Mouse (Mus musculus) bone marrow macrophage, adult 2 months (primary cell): ENCODE measurements around the gene Cep70. TPM values are rescaled to one million over a fixed set of nuclear protein-coding genes. Genes with fewer than 3 reads are reported as not detected.

ENCODE experiments used
- H3K27ac ChIP-seq: 2 replicates; pipeline ENCODE4 v1.5.1; 2012; ENCODE audit warnings: low read depth, low read length; ENCODE audit not compliant: insufficient read depth
- H3K4me1 ChIP-seq: 2 replicates; pipeline ENCODE4 v1.6.1; 2012; ENCODE audit warnings: low read length; ENCODE audit not compliant: control insufficient read depth, insufficient read depth
- H3K4me3 ChIP-seq: 2 replicates; pipeline ENCODE4 v1.5.1; 2012; ENCODE audit warnings: mild to moderate bottlenecking, low read length, moderate library complexity; ENCODE audit not compliant: insufficient read depth
- CTCF ChIP-seq: IDR thresholded peaks from 2 replicates; pipeline ENCODE4 v1.5.1; 2012; ENCODE audit warnings: low read depth, mild to moderate bottlenecking, low read length, moderate library complexity
- POLR2A ChIP-seq: IDR thresholded peaks from 2 replicates; pipeline ENCODE4 v1.6.1; 2012; ENCODE audit warnings: mild to moderate bottlenecking, low read depth, low read length, borderline replicate concordance
- polyA plus RNA-seq: library from polyadenylated mRNA; stranded (reverse); fragments of >200 nt; gene quantifications from 2 replicates; pipeline ENCODE4 v1.2.4, GENCODE M21; 2012; ENCODE audit not compliant: missing spikeins, insufficient read depth, insufficient read length

The Cep70 gene
- polyA plus RNA-seq, 1 experiment: 21.8 TPM

DNA sequence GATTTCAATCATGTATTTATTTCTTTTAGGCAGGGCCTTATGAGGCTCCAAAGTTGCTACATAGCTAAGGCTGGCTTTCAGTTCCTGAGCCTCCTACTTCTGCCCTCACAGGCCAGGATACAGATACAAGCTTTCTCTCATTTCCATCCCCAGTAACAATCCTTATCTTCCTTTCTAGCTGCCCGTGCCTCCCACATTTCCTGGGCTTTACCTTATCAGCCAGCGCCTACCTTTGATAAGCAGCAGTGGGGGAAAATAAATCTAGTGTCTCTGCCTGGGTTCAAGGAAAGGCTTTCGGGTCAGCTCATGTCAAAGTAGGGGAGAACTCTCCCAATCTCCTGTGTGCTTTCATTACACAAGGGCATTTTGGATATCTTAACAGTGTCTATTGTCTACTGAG, 98.4 kb downstream of the Cep70 start:
- Histone ChIP-seq H3K4me3 (no peak overlapping the region), H3K4me1 (no peaks in the 10 kb centered on the region), H3K27ac (no peak overlapping the region)
- no peak for TF ChIP-seq POLR2A
- no peak for TF ChIP-seq CTCF

DNA sequence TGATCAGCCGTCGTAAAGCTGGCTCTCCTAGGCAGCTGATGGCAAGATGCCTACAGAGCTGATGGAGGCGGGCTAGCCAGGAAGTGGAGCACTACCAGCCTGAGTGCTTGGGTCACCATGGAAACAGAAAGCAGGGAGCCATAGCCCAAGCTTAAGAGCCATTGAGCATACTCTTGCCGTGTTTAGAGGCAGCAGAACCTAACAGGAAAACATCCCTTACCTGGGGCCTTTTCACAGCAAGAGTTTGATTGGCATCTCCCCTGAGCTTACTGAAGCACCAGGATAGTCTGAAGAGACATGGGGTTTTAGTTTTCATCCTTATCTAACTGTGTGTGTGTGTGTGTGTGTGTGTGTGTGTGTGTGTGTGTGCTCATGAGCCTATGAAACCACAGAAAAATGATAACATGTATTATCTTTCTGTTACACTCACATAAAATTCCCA, 102.2 kb downstream of the Cep70 start:
- Histone ChIP-seq H3K27ac (no peak overlapping the region), H3K4me3 (no peak overlapping the region), H3K4me1 (no peaks in the 10 kb centered on the region)
- TF ChIP-seq CTCF (no peak), POLR2A (no peak)

Other genes with a start within 250 kb of the Cep70 start
- 0.36 TPM in 1 of 2 replicates, not detected in the other for gene Gm1123, start 207.7 kb upstream of the Cep70 start, polyA plus RNA-seq
- gene Pik3cb, start 102.7 kb upstream of the Cep70 start, polyA plus RNA-seq: 13.4 and 15.6 TPM in 2 replicates
- not detected in 2 replicates for gene Faiml, start 6.1 kb upstream of the Cep70 start, polyA plus RNA-seq
- not detected in 2 replicates for gene Esyt3, start 115.2 kb downstream of the Cep70 start, polyA plus RNA-seq
- 3.9 and 4.9 TPM in 2 replicates for gene Mras, start 194.0 kb downstream of the Cep70 start, polyA plus RNA-seq
- gene Nme9, start 208.1 kb downstream of the Cep70 start, polyA plus RNA-seq: not detected in 2 replicates